ENCODE assay signal across 9 mouse cellular contexts in the genomic region with DNA sequence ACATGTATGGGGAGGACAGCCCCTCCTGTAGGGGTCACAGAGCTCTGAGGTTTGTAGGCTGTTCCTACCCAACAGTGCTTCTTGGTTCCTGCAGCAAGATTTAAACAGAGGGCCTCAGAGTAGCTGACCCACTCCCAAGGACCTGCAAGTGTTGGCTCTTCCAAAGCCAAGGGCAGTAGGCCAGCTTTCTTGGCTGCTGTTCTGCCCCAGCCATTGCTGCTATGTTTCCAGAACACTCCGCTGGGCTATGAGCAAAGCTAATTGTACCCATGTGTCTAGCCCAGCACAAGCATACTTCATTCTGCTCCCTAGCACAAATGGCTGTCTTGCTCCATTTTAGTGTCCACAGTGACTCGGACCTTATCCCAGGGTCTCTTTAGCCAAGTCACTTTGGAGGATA. TPM values are rescaled to one million over a fixed set of nuclear protein-coding genes. Genes with fewer than 3 reads are reported as not detected.
DNase-seq lines count a peak whose midpoint lies in the region; ATAC-seq and TF ChIP-seq lines count a peak whose summit lies in the region.
"Had no signal": no experiment of that assay in that cellular context is flagged by ENCODE, and none has a peak within 500 bp of the region (broad histone marks: within the 10 kb centered on the region; RNA-seq: fewer than 3 reads in every experiment).

No protein-coding gene starts in this region.

- 83% methylated on average over 2 of the region's 2 CpGs for whole genome bisulfite sequencing in heart, embryonic 12.5 days
- 87% methylated on average over 2 of the region's 2 CpGs for WGBS in lung, embryonic 14.5 days
- 94% methylated on average over 2 of the region's 2 CpGs for WGBS in hindbrain, embryonic 12.5 days
- 94% methylated on average over 2 of the region's 2 CpGs for WGBS in midbrain, embryonic 16.5 days

- peak; percentile 97 for DNase-seq in heart, adult 11 months
- DNase-seq in heart, adult 9 months (ENCODE audit: low spot score in 2 of 2), result peak; percentile 74 to 86
- DNase-seq in lung, embryonic 14.5 days, result peak; percentile 58
- no peak for DNase-seq in natural killer cell, adult 2 months (ENCODE audit: low spot score in 2 of 2)

- H3K4me1 ChIP-seq in heart, embryonic 12.5 days (replicated peaks), result peaks cover 30% of the 10 kb centered on the region
- no peaks in the 10 kb centered on the region for H3K4me1 ChIP-seq in brown adipose tissue, adult 24 weeks (ENCODE audit: control insufficient read depth, insufficient read depth, insufficient read length, low read length)
- 0 out of 2 replicates have a peak, but pooled peaks cover 4% of the 10 kb centered on the region for H3K4me1 ChIP-seq in lung, embryonic 14.5 days (ENCODE audit: insufficient read depth)
- H3K4me1 ChIP-seq in hindbrain, embryonic 12.5 days, result no peaks in the 10 kb centered on the region
- H3K4me1 ChIP-seq in midbrain, embryonic 16.5 days (ENCODE audit: control insufficient read depth, insufficient read depth, low read length), result no peaks in the 10 kb centered on the region
- H3K4me1 ChIP-seq: stomach, embryonic 15.5 days had no signal

- H3K27me3 ChIP-seq in heart, embryonic 12.5 days (replicated peaks), result no peaks in the 10 kb centered on the region; the same call in 1 of the 2 replicates
- H3K27me3 ChIP-seq in lung, embryonic 14.5 days (ENCODE audit: insufficient read depth, low read length), result no peaks in the 10 kb centered on the region
- H3K27me3 ChIP-seq in hindbrain, embryonic 12.5 days, result no peaks in the 10 kb centered on the region
- no peaks in the 10 kb centered on the region for H3K27me3 ChIP-seq in midbrain, embryonic 16.5 days (ENCODE audit: control insufficient read depth, insufficient read depth, low read depth, low read length)
- H3K27me3 ChIP-seq: stomach, embryonic 15.5 days had no signal

- H3K4me2 ChIP-seq in heart, embryonic 12.5 days, result no peak overlapping the region
- H3K4me2 ChIP-seq in lung, embryonic 14.5 days, result no peak overlapping the region
- H3K4me2 ChIP-seq in hindbrain, embryonic 12.5 days (replicated peaks), result no peak overlapping the region
- no peak overlapping the region for H3K4me2 ChIP-seq in midbrain, embryonic 16.5 days (ENCODE audit: low read length)
- H3K4me2 ChIP-seq: stomach, embryonic 15.5 days had no signal

- no peak overlapping the region for H3K27ac ChIP-seq in heart, embryonic 12.5 days (ENCODE audit: poor library complexity, severe bottlenecking)
- H3K27ac ChIP-seq in brown adipose tissue, adult 24 weeks (replicated peaks; ENCODE audit: low read depth, low read length), result 0 out of 2 replicates have a peak overlapping the region, but pooled peaks have one; percentile 7
- no peak overlapping the region for H3K27ac ChIP-seq in lung, embryonic 14.5 days (ENCODE audit: low read depth)
- no peak overlapping the region for H3K27ac ChIP-seq in hindbrain, embryonic 12.5 days
- no peak overlapping the region for H3K27ac ChIP-seq in midbrain, embryonic 16.5 days (ENCODE audit: low read length)
- H3K27ac ChIP-seq: stomach, embryonic 15.5 days had no signal

- H3K4me3 ChIP-seq in heart, embryonic 12.5 days, result no peak overlapping the region
- no peak overlapping the region for H3K4me3 ChIP-seq in brown adipose tissue, adult 24 weeks (ENCODE audit: insufficient read depth, low read depth, low read length)
- no peak overlapping the region for H3K4me3 ChIP-seq in lung, embryonic 14.5 days (ENCODE audit: low read depth, low read length)
- H3K4me3 ChIP-seq in hindbrain, embryonic 12.5 days, result no peak overlapping the region
- H3K4me3 ChIP-seq in midbrain, embryonic 16.5 days (ENCODE audit: low read depth, low read length), result no peak overlapping the region
- H3K4me3 ChIP-seq: stomach, embryonic 15.5 days had no signal

- TF ChIP-seq CTCF in lung, embryonic 14.5 days (IDR thresholded peaks at IDR 0.05; ENCODE audit: low read depth), result no peak

- ATAC-seq in heart, embryonic 12.5 days (ENCODE audit: insufficient number of reproducible peaks, low FRiP score), result no peak
- ATAC-seq in lung, embryonic 14.5 days (ENCODE audit: insufficient read depth), result no peak
- ATAC-seq in hindbrain, embryonic 12.5 days (ENCODE audit: low FRiP score), result no peak
- ATAC-seq in midbrain, embryonic 16.5 days, result no peak

- peaks cover 4% of the 10 kb centered on the region; the same call in 1 of the 2 replicates for H3K36me3 ChIP-seq in heart, embryonic 12.5 days
- H3K36me3 ChIP-seq in lung, embryonic 14.5 days (ENCODE audit: insufficient read depth), result peaks cover 13% of the 10 kb centered on the region; the same call in 1 of the 2 replicates
- H3K36me3 ChIP-seq in hindbrain, embryonic 12.5 days, result no peaks in the 10 kb centered on the region
- H3K36me3 ChIP-seq in midbrain, embryonic 16.5 days (ENCODE audit: control insufficient read depth, insufficient read depth, low read length), result no peaks in the 10 kb centered on the region
- H3K36me3 ChIP-seq: stomach, embryonic 15.5 days had no signal

- H3K9ac ChIP-seq in heart, embryonic 12.5 days, result no peak overlapping the region
- no peak overlapping the region for H3K9ac ChIP-seq in lung, embryonic 14.5 days
- no peak overlapping the region for H3K9ac ChIP-seq in hindbrain, embryonic 12.5 days
- no peak overlapping the region for H3K9ac ChIP-seq in midbrain, embryonic 16.5 days (ENCODE audit: low read depth, low read length)
- H3K9ac ChIP-seq: stomach, embryonic 15.5 days had no signal

- no peaks in the 10 kb centered on the region for H3K9me3 ChIP-seq in heart, embryonic 12.5 days (replicated peaks)
- no peaks in the 10 kb centered on the region for H3K9me3 ChIP-seq in lung, embryonic 14.5 days (ENCODE audit: low read depth, low read length)
- no peaks in the 10 kb centered on the region for H3K9me3 ChIP-seq in hindbrain, embryonic 12.5 days (replicated peaks)
- H3K9me3 ChIP-seq in midbrain, embryonic 16.5 days (replicated peaks; ENCODE audit: control insufficient read depth, low read length, poor library complexity, severe bottlenecking), result no peaks in the 10 kb centered on the region
- H3K9me3 ChIP-seq: stomach, embryonic 15.5 days had no signal

RNA-seq across cellular contexts. Expression of a gene that starts 40.3 kb away (rescaled TPM):
- 14.7 and 15.1 TPM in 2 replicates for polyA plus RNA-seq in heart, embryonic 12.5 days (2016; fragmentation: Nextera tagmentation; extraction: Ambion mirVana)
- polyA plus RNA-seq in brown adipose tissue, adult 24 weeks (2012; ENCODE audit: insufficient read depth, insufficient read length, missing spikeins), result 2.4 and 3.0 TPM in 2 replicates
- polyA plus RNA-seq in lung, embryonic 14.5 days (2014; fragmentation: Nextera tagmentation; extraction: Ambion mirVana), result 52.5 and 56.2 TPM in 2 replicates
- polyA plus RNA-seq in hindbrain, embryonic 12.5 days (2016; fragmentation: Nextera tagmentation; extraction: Ambion mirVana), result 7.3 and 8.2 TPM in 2 replicates
- polyA plus RNA-seq in midbrain, embryonic 16.5 days (2015; fragmentation: Nextera tagmentation; extraction: Ambion mirVana), result 9.3 and 12.0 TPM in 2 replicates

Comparison
In these comparisons a context has a peak if more than half of its experiments do, and no peak if none do; other contexts are left out.
1. DNase-seq: peak in heart, adult 11 months (single experiment), heart, adult 9 months (2 of 2) and lung, embryonic 14.5 days (single experiment); none in natural killer cell, adult 2 months (0 of 2).